Mouse (Mus musculus) c-Kit-positive CD71-positive TER-119-positive erythroid progenitor cells, embryonic 14.5 days (primary cell): ENCODE measurements around the gene Frmd5.

ENCODE experiments used
- DNase-seq: peaks from one replicate; pipeline ENCODE4 v3.0.0-alpha.2; 2013; ENCODE audit warnings: low spot score

Frmd5 gene

GRCm38 (mm10) chr2:121761861-121762260 lies 45.0 kb downstream of the Frmd5 start:
- no peak for DNase-seq

- no peak for DNase-seq
Observed at GRCm38 (mm10) chr2:121761281-121761795, 45.5 kb downstream of the Frmd5 start.

- DNase-seq = no peak
Observed at GRCm38 (mm10) chr2:121760646-121761045, 46.2 kb downstream of the Frmd5 start.

- no peak for DNase-seq
Observed at GRCm38 (mm10) chr2:121758258-121758657, 48.6 kb downstream of the Frmd5 start.

- DNase-seq = peak; percentile 13
Observed at GRCm38 (mm10) chr2:121756336-121756735, 50.6 kb downstream of the Frmd5 start.

- DNase-seq = no peak
Observed at GRCm38 (mm10) chr2:121755056-121755455, 51.8 kb downstream of the Frmd5 start.

- no peak for DNase-seq
Observed at GRCm38 (mm10) chr2:121750121-121750520, 56.8 kb downstream of the Frmd5 start.

- no peak for DNase-seq
Observed at GRCm38 (mm10) chr2:121741151-121741550, 65.7 kb downstream of the Frmd5 start.

- DNase-seq = no peak
Observed at GRCm38 (mm10) chr2:121739410-121739809, 67.5 kb downstream of the Frmd5 start.

GRCm38 (mm10) chr2:121733426-121733825 lies 73.5 kb downstream of the Frmd5 start:
- no peak for DNase-seq

- DNase-seq = no peak
Observed at GRCm38 (mm10) chr2:121730486-121730885, 76.4 kb downstream of the Frmd5 start.

- DNase-seq = no peak
Observed at GRCm38 (mm10) chr2:121728907-121729575, 77.8 kb downstream of the Frmd5 start.

- DNase-seq = no peak
Observed at GRCm38 (mm10) chr2:121724866-121725265, 82.0 kb downstream of the Frmd5 start.

GRCm38 (mm10) chr2:121723796-121724195 lies 83.1 kb downstream of the Frmd5 start:
- DNase-seq = no peak

GRCm38 (mm10) chr2:121719000-121719399 lies 87.9 kb downstream of the Frmd5 start:
- no peak for DNase-seq

- no peak for DNase-seq
Observed at GRCm38 (mm10) chr2:121717133-121717532, 89.8 kb downstream of the Frmd5 start.

- DNase-seq = no peak
Observed at GRCm38 (mm10) chr2:121713567-121713966, 93.3 kb downstream of the Frmd5 start.

- peak; percentile 12 for DNase-seq
Observed at GRCm38 (mm10) chr2:121711748-121712384, 95.0 kb downstream of the Frmd5 start.

GRCm38 (mm10) chr2:121709096-121709495 lies 97.8 kb downstream of the Frmd5 start:
- DNase-seq = no peak

GRCm38 (mm10) chr2:121707461-121707860 lies 99.4 kb downstream of the Frmd5 start:
- DNase-seq = no peak

GRCm38 (mm10) chr2:121705756-121706155 lies 101.1 kb downstream of the Frmd5 start:
- no peak for DNase-seq

- DNase-seq = no peak
Observed at GRCm38 (mm10) chr2:121699331-121699730, 107.6 kb downstream of the Frmd5 start.

- peak; percentile 9 for DNase-seq
Observed at GRCm38 (mm10) chr2:121695436-121695835, 111.5 kb downstream of the Frmd5 start.

- no peak for DNase-seq
Observed at GRCm38 (mm10) chr2:121688107-121688506, 118.8 kb downstream of the Frmd5 start.
